Comparison of ENCODE assay signal across 22 mouse cellular contexts in the genomic region with DNA sequence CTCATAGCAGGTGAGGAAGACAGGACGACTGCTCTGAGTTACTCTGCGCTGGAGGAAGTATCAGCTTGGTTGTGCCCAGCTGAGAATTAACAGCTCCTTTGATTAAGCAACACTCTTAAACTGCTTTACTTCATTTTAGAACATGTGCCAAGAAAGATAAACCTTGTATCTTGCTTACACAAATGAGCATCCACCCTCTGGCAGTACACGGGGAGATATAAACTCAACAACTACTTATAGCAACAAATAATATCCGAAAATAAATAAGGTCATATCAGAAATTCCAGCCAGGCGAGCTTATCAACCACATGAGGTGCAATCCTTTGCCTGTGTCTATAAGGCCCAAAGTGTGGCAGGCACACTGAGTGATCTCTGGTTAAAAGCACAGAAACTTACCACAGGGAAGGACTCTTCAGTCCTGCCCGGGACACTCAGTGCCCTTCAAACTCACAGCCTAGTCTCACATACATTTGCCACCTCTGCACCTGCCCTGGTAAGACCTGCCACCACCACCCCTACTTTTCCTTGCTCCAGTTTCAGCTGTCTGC. TPM values are rescaled to one million over a fixed set of nuclear protein-coding genes. Genes with fewer than 3 reads are reported as not detected.
A peak's percentile ranks its signal among the peaks of the same experiment; 100 is the strongest.
DNase-seq lines count a peak whose midpoint lies in the region; ATAC-seq and TF ChIP-seq lines count a peak whose summit lies in the region.
"Had no signal": no experiment of that assay in that cellular context is flagged by ENCODE, and none has a peak within 500 bp of the region (broad histone marks: within the 10 kb centered on the region; RNA-seq: fewer than 3 reads in every experiment).

No protein-coding gene starts in this region.

- 0 out of 2 replicates have a peak, but pooled peaks cover 4% of the 10 kb centered on the region for H3K4me1 ChIP-seq in liver, embryonic 13.5 days (replicated peaks)
- no peaks in the 10 kb centered on the region for H3K4me1 ChIP-seq in liver, embryonic 12.5 days
- no peaks in the 10 kb centered on the region for H3K4me1 ChIP-seq in liver, postnatal 0 days (ENCODE audit: insufficient read depth)
- H3K4me1 ChIP-seq: embryonic facial prominence, embryonic 12.5 days; forebrain, embryonic 15.5 days; hindbrain, embryonic 12.5 days had no signal

- H3K27ac ChIP-seq in liver, embryonic 13.5 days, result no peak overlapping the region
- no peak overlapping the region for H3K27ac ChIP-seq in liver, embryonic 12.5 days
- no peak overlapping the region for H3K27ac ChIP-seq in liver, postnatal 0 days (ENCODE audit: low read depth)
- H3K27ac ChIP-seq: embryonic facial prominence, embryonic 12.5 days; forebrain, embryonic 15.5 days; heart, adult 2 months; heart, embryonic 13.5 days; hindbrain, embryonic 12.5 days had no signal

- no peaks in the 10 kb centered on the region for H3K9me3 ChIP-seq in liver, embryonic 13.5 days (replicated peaks)
- H3K9me3 ChIP-seq in liver, embryonic 12.5 days (replicated peaks), result no peaks in the 10 kb centered on the region
- no peaks in the 10 kb centered on the region for H3K9me3 ChIP-seq in liver, postnatal 0 days (ENCODE audit: low read length)
- H3K9me3 ChIP-seq: embryonic facial prominence, embryonic 12.5 days; forebrain, embryonic 15.5 days; G1E; heart, embryonic 13.5 days; hindbrain, embryonic 12.5 days had no signal

- peak; percentile 31; the same call in 1 of the 2 replicates for ATAC-seq in liver, embryonic 13.5 days (ENCODE audit: low read depth)
- ATAC-seq in liver, embryonic 12.5 days, result no peak
- no peak for ATAC-seq in liver, postnatal 0 days
- ATAC-seq: CD4-positive, CD25-positive, alpha-beta regulatory T cell, adult 4 months; forebrain, embryonic 15.5 days; hindbrain, embryonic 16.5 days; inflammation-experienced regulatory T-cells, adult 6 months; intestine, postnatal 0 days; Patski had no signal

- no peak overlapping the region for H3K4me2 ChIP-seq in liver, embryonic 13.5 days
- H3K4me2 ChIP-seq in liver, embryonic 12.5 days, result no peak overlapping the region
- no peak overlapping the region for H3K4me2 ChIP-seq in liver, postnatal 0 days (ENCODE audit: low read depth, low read length)
- H3K4me2 ChIP-seq: embryonic facial prominence, embryonic 12.5 days; forebrain, embryonic 15.5 days; hindbrain, embryonic 12.5 days had no signal

- H3K4me3 ChIP-seq in liver, embryonic 13.5 days (replicated peaks), result no peak overlapping the region
- H3K4me3 ChIP-seq in liver, embryonic 12.5 days, result no peak overlapping the region
- no peak overlapping the region for H3K4me3 ChIP-seq in liver, postnatal 0 days (ENCODE audit: low read depth, low read length)
- H3K4me3 ChIP-seq: embryonic facial prominence, embryonic 12.5 days; forebrain, embryonic 15.5 days; heart, adult 2 months; heart, embryonic 13.5 days; hindbrain, embryonic 12.5 days had no signal

- no peaks in the 10 kb centered on the region for H3K36me3 ChIP-seq in liver, embryonic 13.5 days
- H3K36me3 ChIP-seq in liver, embryonic 12.5 days, result no peaks in the 10 kb centered on the region
- no peaks in the 10 kb centered on the region for H3K36me3 ChIP-seq in liver, postnatal 0 days (replicated peaks; ENCODE audit: insufficient read depth, low read length)
- H3K36me3 ChIP-seq: embryonic facial prominence, embryonic 12.5 days; forebrain, embryonic 15.5 days; G1E; heart, embryonic 13.5 days; hindbrain, embryonic 12.5 days had no signal

- 36% methylated on average over 6 of the region's 6 CpGs for WGBS in liver, embryonic 13.5 days (ENCODE audit: insufficient replicate concordance)
- WGBS in liver, embryonic 12.5 days (ENCODE audit: insufficient replicate concordance), result 39% methylated on average over 6 of the region's 6 CpGs
- 45% methylated on average over 6 of the region's 6 CpGs for WGBS in liver, postnatal 0 days (ENCODE audit: insufficient replicate concordance)

- TF ChIP-seq EP300 in liver, postnatal 0 days (IDR thresholded peaks at IDR 0.05; ENCODE audit: low read depth), result peak; percentile 71; the same call in 1 of the 2 replicates

- H3K9ac ChIP-seq in liver, embryonic 13.5 days, result no peak overlapping the region
- H3K9ac ChIP-seq in liver, embryonic 12.5 days, result no peak overlapping the region
- no peak overlapping the region for H3K9ac ChIP-seq in liver, postnatal 0 days (replicated peaks)
- H3K9ac ChIP-seq: embryonic facial prominence, embryonic 12.5 days; forebrain, embryonic 15.5 days; heart, embryonic 13.5 days; hindbrain, embryonic 12.5 days had no signal

- no peak for TF ChIP-seq CTCF in liver, postnatal 0 days (IDR thresholded peaks at IDR 0.05; ENCODE audit: low read depth)

- H3K27me3 ChIP-seq in liver, embryonic 13.5 days, result no peaks in the 10 kb centered on the region
- no peaks in the 10 kb centered on the region for H3K27me3 ChIP-seq in liver, embryonic 12.5 days (replicated peaks)
- no peaks in the 10 kb centered on the region for H3K27me3 ChIP-seq in liver, postnatal 0 days (ENCODE audit: insufficient read depth, low read length)
- H3K27me3 ChIP-seq: embryonic facial prominence, embryonic 12.5 days; forebrain, embryonic 15.5 days; heart, embryonic 13.5 days; hindbrain, embryonic 12.5 days had no signal

- no peak for DNase-seq in liver, embryonic 13.5 days
- peak; percentile 16 for DNase-seq in c-Kit-positive CD71-positive TER-119-negative erythroid progenitor cells, embryonic 14.5 days (ENCODE audit: low read depth)
- DNase-seq in liver, postnatal 0 days, result no peak
- DNase-seq in adrenal gland, postnatal 10 days, result no peak
- no peak for DNase-seq in gastrocnemius, adult 18-20 months (ENCODE audit: low spot score)
- no peak for DNase-seq in T-cell, adult 2 months (ENCODE audit: low spot score)
- DNase-seq: adrenal gland, adult 8-10 months; B cell, adult 2 months; cerebellum, adult 11-12 months; cerebellum, adult 9-10 months had no signal

RNA-seq across cellular contexts. Expression of a gene that starts 35.2 kb away (rescaled TPM):
- 10.1 and 12.4 TPM in 2 replicates for polyA plus RNA-seq in liver, embryonic 13.5 days (2015; fragmentation: Nextera tagmentation; extraction: Ambion mirVana)
- 15.4 and 16.4 TPM in 2 replicates for polyA plus RNA-seq in liver, embryonic 12.5 days (2016; fragmentation: Nextera tagmentation; extraction: Ambion mirVana)
- 8.2 and 11.0 TPM in 2 replicates for polyA plus RNA-seq in liver, postnatal 0 days (2015; fragmentation: Nextera tagmentation; extraction: Ambion mirVana)
- total RNA-seq in adrenal gland, postnatal 10 days (2021), result 10 to 100 TPM; 37.0 to 48.3 TPM
- 10 to 100 TPM; 19.5 to 20.7 TPM for total RNA-seq in gastrocnemius, adult 18-20 months (2021)

RNA-seq across cellular contexts. Expression of a gene that starts 56.8 kb away (rescaled TPM):
- 0.09 and 0.15 TPM in 2 replicates for polyA plus RNA-seq in liver, embryonic 13.5 days (2015; fragmentation: Nextera tagmentation; extraction: Ambion mirVana)
- 0.18 and 0.31 TPM in 2 replicates for polyA plus RNA-seq in liver, embryonic 12.5 days (2016; fragmentation: Nextera tagmentation; extraction: Ambion mirVana)
- polyA plus RNA-seq in liver, postnatal 0 days (2015; fragmentation: Nextera tagmentation; extraction: Ambion mirVana), result 0.02 TPM in 1 of 2 replicates, not detected in the other
- total RNA-seq in adrenal gland, postnatal 10 days (2021), result 1 to 10 TPM in 1 of 2 experiments, under 1 TPM in 1; 0.81 to 1.5 TPM
- total RNA-seq in gastrocnemius, adult 18-20 months (2021), result under 1 TPM; 0.14 to 0.23 TPM
- polyA plus RNA-seq: G1E had no signal
